Comparison of ENCODE assay signal across 9 mouse cellular contexts in genomic region chr2:32784048-32784681, GRCm38 (mm10). TPM values are rescaled to one million over a fixed set of nuclear protein-coding genes. Genes with fewer than 3 reads are reported as not detected.
DNase-seq lines count a peak whose midpoint lies in the region; ATAC-seq and TF ChIP-seq lines count a peak whose summit lies in the region.
"Had no signal": no experiment of that assay in that cellular context is flagged by ENCODE, and none has a peak within 500 bp of the region (broad histone marks: within the 10 kb centered on the region; RNA-seq: fewer than 3 reads in every experiment).

TSS of gene Cfap157 (minus strand) at chr2:32784428.

- no peak within 1 kb of the TSS for H3K4me3 ChIP-seq in neural tube, embryonic 15.5 days (replicated peaks)
- no peak within 1 kb of the TSS for H3K4me3 ChIP-seq in heart, embryonic 12.5 days
- H3K4me3 ChIP-seq in stomach, postnatal 0 days (ENCODE audit: low read depth, low read length), result no peak within 1 kb of the TSS

- peaks cover 7% of the 10 kb centered on the region for H3K36me3 ChIP-seq in neural tube, embryonic 15.5 days
- H3K36me3 ChIP-seq in heart, embryonic 12.5 days, result no peaks in the 10 kb centered on the region; the same call in 1 of the 2 replicates
- no peaks in the 10 kb centered on the region for H3K36me3 ChIP-seq in stomach, postnatal 0 days (ENCODE audit: control insufficient read depth, insufficient read depth, low read length)

- H3K27ac ChIP-seq in neural tube, embryonic 15.5 days (replicated peaks), result no peak within 1 kb of the TSS; the same call in 1 of the 2 replicates
- no peak within 1 kb of the TSS for H3K27ac ChIP-seq in heart, embryonic 12.5 days (ENCODE audit: poor library complexity, severe bottlenecking)
- H3K27ac ChIP-seq in stomach, postnatal 0 days (replicated peaks), result no peak within 1 kb of the TSS

- H3K4me2 ChIP-seq in neural tube, embryonic 15.5 days, result peak within 1 kb of the TSS; percentile 41
- H3K4me2 ChIP-seq in heart, embryonic 12.5 days, result peak within 1 kb of the TSS; percentile 32; the same call in 1 of the 2 replicates
- H3K4me2 ChIP-seq in stomach, postnatal 0 days (replicated peaks; ENCODE audit: low read depth), result 0 out of 2 replicates have a peak within 1 kb of the TSS, but pooled peaks have one; percentile 5

- peaks cover 3% of the 10 kb centered on the region; the same call in 1 of the 2 replicates for H3K4me1 ChIP-seq in neural tube, embryonic 15.5 days
- peaks cover 5% of the 10 kb centered on the region for H3K4me1 ChIP-seq in heart, embryonic 12.5 days (replicated peaks)
- no peaks in the 10 kb centered on the region for H3K4me1 ChIP-seq in stomach, postnatal 0 days (replicated peaks; ENCODE audit: control insufficient read depth, insufficient read depth)

- no peak for DNase-seq in neural tube, embryonic 10.5 days (ENCODE audit: extremely low spot score, low spot score)
- peak; percentile 37 to 41 for DNase-seq in kidney, postnatal 36 days
- no peak for DNase-seq in stomach, postnatal 0 days (ENCODE audit: low spot score)
- no peak for DNase-seq in adrenal gland, adult 2 months
- DNase-seq in c-Kit-positive CD71-positive TER-119-positive erythroid progenitor cells, embryonic 14.5 days (ENCODE audit: low spot score), result no peak

- H3K9me3 ChIP-seq in neural tube, embryonic 15.5 days (replicated peaks), result no peaks in the 10 kb centered on the region
- no peaks in the 10 kb centered on the region for H3K9me3 ChIP-seq in heart, embryonic 12.5 days (replicated peaks)
- H3K9me3 ChIP-seq in stomach, postnatal 0 days (ENCODE audit: control insufficient read depth, low read length), result no peaks in the 10 kb centered on the region

- no peaks in the 10 kb centered on the region for H3K27me3 ChIP-seq in neural tube, embryonic 15.5 days (replicated peaks)
- H3K27me3 ChIP-seq in heart, embryonic 12.5 days (replicated peaks), result no peaks in the 10 kb centered on the region
- H3K27me3 ChIP-seq in stomach, postnatal 0 days (ENCODE audit: control insufficient read depth, insufficient read depth, low read length), result no peaks in the 10 kb centered on the region

- TF ChIP-seq EP300 in stomach, postnatal 0 days (optimal IDR thresholded peaks at IDR 0.05), result no peak

- WGBS in neural tube, embryonic 15.5 days, result 73% methylated on average over 4 of the region's 4 CpGs
- WGBS in heart, embryonic 12.5 days, result 40% methylated on average over 4 of the region's 4 CpGs
- 57% methylated on average over 4 of the region's 4 CpGs for WGBS in stomach, postnatal 0 days

- TF ChIP-seq CTCF in stomach, postnatal 0 days (IDR thresholded peaks at IDR 0.05; ENCODE audit: low read depth), result no peak

- no peak for ATAC-seq in neural tube, embryonic 15.5 days (ENCODE audit: low FRiP score)
- no peak for ATAC-seq in heart, embryonic 12.5 days (ENCODE audit: insufficient number of reproducible peaks, low FRiP score)
- ATAC-seq in stomach, postnatal 0 days (ENCODE audit: low FRiP score, low TSS enrichment), result peak; percentile 51; the same call in 1 of the 2 replicates
- ATAC-seq: intestine, embryonic 16.5 days had no signal

- no peak within 1 kb of the TSS for H3K9ac ChIP-seq in neural tube, embryonic 15.5 days (replicated peaks)
- H3K9ac ChIP-seq in heart, embryonic 12.5 days, result no peak within 1 kb of the TSS
- H3K9ac ChIP-seq in stomach, postnatal 0 days (ENCODE audit: low read length), result no peak within 1 kb of the TSS

RNA-seq across cellular contexts. Expression of gene Cfap157, which starts in this region (rescaled TPM):
- polyA plus RNA-seq in neural tube, embryonic 15.5 days (2015; fragmentation: Nextera tagmentation; extraction: Ambion mirVana), result 1.1 and 2.1 TPM in 2 replicates
- 0.63 and 0.98 TPM in 2 replicates for polyA plus RNA-seq in heart, embryonic 12.5 days (2016; fragmentation: Nextera tagmentation; extraction: Ambion mirVana)
- polyA plus RNA-seq in stomach, postnatal 0 days (2015; fragmentation: Nextera tagmentation; extraction: Ambion mirVana), result 0.63 and 1.1 TPM in 2 replicates
- total RNA-seq in adrenal gland, adult 2 months (2021), result not detected
- polyA plus RNA-seq in adrenal gland, adult 2 months (2012; rRNA removed), result not detected in 2 replicates
- total RNA-seq: common myeloid progenitor, adult 5-6 weeks had no signal

Comparison
In these comparisons a context has a peak if more than half of its experiments do, and no peak if none do; other contexts are left out.
1. DNase-seq: peak in kidney, postnatal 36 days (2 of 2); none in neural tube, embryonic 10.5 days (single experiment), stomach, postnatal 0 days (single experiment), adrenal gland, adult 2 months (single experiment) and c-Kit-positive CD71-positive TER-119-positive erythroid progenitor cells, embryonic 14.5 days (single experiment).
2. Peak in every context shown above with its lines, with median percentiles within 50 percentile points of each other: H3K4me2 ChIP-seq.